Mouse (Mus musculus) urinary bladder, adult 18-20 months (tissue): ENCODE results near the gene Cryl1.

ENCODE experiments used
- DNase-seq, 2 experiments: peaks; one replicate each; pipeline ENCODE4 v3.0.0; 2022; ENCODE audit warnings: low spot score in 2 of 2, mixed read lengths in 2 of 2

Gene Cryl1

GRCm38 (mm10) chr14:57398065-57398757, at the start of gene Cryl1:
Cryl1 (minus strand) TSS chr14:57398529.
- DNase-seq = peak; percentile 96 to 99

- DNase-seq = no peak
Observed at GRCm38 (mm10) chr14:57430451-57430850, 32.1 kb upstream of the Cryl1 start.

GRCm38 (mm10) chr14:57424212-57424561, 25.9 kb upstream of the Cryl1 start:
- no peak for DNase-seq

GRCm38 (mm10) chr14:57423432-57424211, 25.3 kb upstream of the Cryl1 start, which contains the start of gene Ift88:
Ift88 (plus strand) TSS chr14:57424062.
- peak; percentile 87 to 90 for DNase-seq

- DNase-seq = no peak
Observed at GRCm38 (mm10) chr14:57417187-57417586, 18.9 kb upstream of the Cryl1 start.

- no peak for DNase-seq
Observed at GRCm38 (mm10) chr14:57412166-57412565, 13.8 kb upstream of the Cryl1 start.

GRCm38 (mm10) chr14:57409106-57409505, 10.8 kb upstream of the Cryl1 start:
- no peak for DNase-seq

- DNase-seq = no peak
Observed at GRCm38 (mm10) chr14:57408100-57408499, 9.8 kb upstream of the Cryl1 start.

GRCm38 (mm10) chr14:57407039-57407987, 9.0 kb upstream of the Cryl1 start:
- no peak for DNase-seq

GRCm38 (mm10) chr14:57402815-57403214, 4.5 kb upstream of the Cryl1 start:
- no peak for DNase-seq

GRCm38 (mm10) chr14:57398813-57399427, 591 bp upstream of the Cryl1 start:
- peak in 1 of 2 experiments; percentile 21 for DNase-seq

- no peak for DNase-seq
Observed at GRCm38 (mm10) chr14:57397221-57397620, 1.1 kb downstream of the Cryl1 start.

GRCm38 (mm10) chr14:57395470-57395869, 2.9 kb downstream of the Cryl1 start:
- no peak for DNase-seq

- DNase-seq = no peak
Observed at GRCm38 (mm10) chr14:57392278-57392677, 6.1 kb downstream of the Cryl1 start.

GRCm38 (mm10) chr14:57391621-57392020, 6.7 kb downstream of the Cryl1 start:
- DNase-seq = no peak

GRCm38 (mm10) chr14:57386758-57387561, 11.4 kb downstream of the Cryl1 start:
- peak in 1 of 2 experiments; percentile 36 for DNase-seq

- no peak for DNase-seq
Observed at GRCm38 (mm10) chr14:57385667-57386066, 12.7 kb downstream of the Cryl1 start.

GRCm38 (mm10) chr14:57377531-57377930, 20.8 kb downstream of the Cryl1 start:
- DNase-seq = no peak

GRCm38 (mm10) chr14:57376956-57377355, 21.4 kb downstream of the Cryl1 start:
- no peak for DNase-seq

- no peak for DNase-seq
Observed at GRCm38 (mm10) chr14:57376016-57376415, 22.3 kb downstream of the Cryl1 start.

GRCm38 (mm10) chr14:57375205-57375604, 23.1 kb downstream of the Cryl1 start:
- no peak for DNase-seq
